Mouse (Mus musculus) small intestine, adult 2 months (tissue): ENCODE data around the gene Srrd. TPM values are rescaled to one million over a fixed set of nuclear protein-coding genes. Genes with fewer than 3 reads are reported as not detected.

ENCODE experiments used
- H3K27ac ChIP-seq: fragments of 200-500 bp; 2 replicates; pipeline ENCODE4 v1.5.1; 2012; ENCODE audit warnings: low read depth, low read length, control low read depth, inconsistent platforms; ENCODE audit not compliant: insufficient read depth
- H3K27me3 ChIP-seq: fragments of 200-500 bp; 2 replicates; pipeline ENCODE4 v1.6.1; 2012; ENCODE audit warnings: mild to moderate bottlenecking, moderate library complexity, low read length, inconsistent platforms; ENCODE audit not compliant: control insufficient read depth, insufficient read depth
- H3K36me3 ChIP-seq: fragments of 200-500 bp; 2 replicates; pipeline ENCODE4 v1.6.1; 2012; ENCODE audit warnings: mild to moderate bottlenecking, low read length, control low read depth, inconsistent platforms; ENCODE audit not compliant: control insufficient read depth, insufficient read depth
- H3K4me1 ChIP-seq: fragments of 200-500 bp; 2 replicates; pipeline ENCODE4 v1.6.1; 2012; ENCODE audit warnings: low read length, inconsistent platforms, mixed read lengths; ENCODE audit not compliant: control insufficient read depth, insufficient read depth, insufficient read length
- H3K4me3 ChIP-seq: fragments of 200-500 bp; 2 replicates; pipeline ENCODE4 v1.5.1; 2012; ENCODE audit warnings: low read depth, mild to moderate bottlenecking, control low read depth, inconsistent platforms, low read length, moderate library complexity
- CTCF ChIP-seq: fragments of 200-500 bp; IDR thresholded peaks from 2 replicates; pipeline ENCODE4 v1.5.1; 2012; ENCODE audit warnings: low read depth, mild to moderate bottlenecking, control low read depth, inconsistent platforms, low read length, moderate library complexity, mixed read lengths; ENCODE audit not compliant: insufficient replicate concordance, insufficient read length; ENCODE audit errors: extremely low read depth
- POLR2A ChIP-seq: fragments of 200-500 bp; IDR thresholded peaks from 2 replicates; pipeline ENCODE4 v1.6.1; 2012; ENCODE audit warnings: low read depth, mild to moderate bottlenecking, control low read depth, inconsistent platforms, low read length, moderate library complexity
- WGBS: fragments of 180-500 bp; shearing (Covaris S2); methylation state at CpG from one replicate; pipeline ENCODE4 v1.1.7; 2018; 5-methylcytosine and 5-hydroxymethylcytosine counted together
- polyA plus RNA-seq: library from polyadenylated mRNA; depleted of rRNA; stranded (reverse); fragments of >200 nt; gene quantifications from 2 replicates; pipeline ENCODE4 v1.2.3, GENCODE M21; 2012; rRNA removed

Gene Srrd
- polyA plus RNA-seq = 20.5 and 34.1 TPM in 2 replicates

GRCm38 (mm10) chr5:112342463-112343204 lies at the start of gene Srrd, which contains the start of gene Hps4:
Gene Srrd, minus strand, starts transcription at chr5:112343040.
Gene Hps4, plus strand, starts transcription at chr5:112343083.
- Histone ChIP-seq H3K27ac (peak within 1 kb of the TSS; percentile 73), H3K4me1 (peaks cover 23% of the 10 kb centered on the region; the same call in 1 of the 2 replicates), H3K27me3 (no peaks in the 10 kb centered on the region), H3K4me3 (peak within 1 kb of the TSS; percentile 97), H3K36me3 (peaks cover 20% of the 10 kb centered on the region)
- 1% methylated on average over 64 of the region's 64 CpGs for WGBS
- TF ChIP-seq CTCF = no peak
- 0 out of 2 replicates have a peak, but pooled peaks have one; percentile 46 for TF ChIP-seq POLR2A

- WGBS = 60% methylated on average over 27 of the region's 27 CpGs
These were observed 49.0 kb upstream of the Srrd start for GRCm38 (mm10) chr5:112391676-112392323.

GRCm38 (mm10) chr5:112391002-112391401 lies 48.2 kb upstream of the Srrd start:
- Histone ChIP-seq H3K4me3 (no peak overlapping the region), H3K36me3 (no peaks in the 10 kb centered on the region), H3K27ac (no peak overlapping the region), H3K4me1 (no peaks in the 10 kb centered on the region), H3K27me3 (peaks cover 28% of the 10 kb centered on the region)
- no peak for TF ChIP-seq POLR2A
- TF ChIP-seq CTCF = no peak
- 41% methylated on average over 16 of the region's 16 CpGs for WGBS

More at GRCm38 (mm10) chr5:112391676-112392323, 49.0 kb upstream of the Srrd start:
- Histone ChIP-seq H3K27ac (no peak overlapping the region), H3K4me3 (no peak overlapping the region), H3K36me3 (no peaks in the 10 kb centered on the region), H3K4me1 (no peaks in the 10 kb centered on the region), H3K27me3 (peaks cover 28% of the 10 kb centered on the region)
- no peak for TF ChIP-seq CTCF
- no peak for TF ChIP-seq POLR2A

GRCm38 (mm10) chr5:112389352-112389751 lies 46.5 kb upstream of the Srrd start:
- no peaks in the 10 kb centered on the region; the same call in 1 of the 2 replicates for H3K4me1 ChIP-seq
- H3K36me3 ChIP-seq = no peaks in the 10 kb centered on the region
- H3K27ac ChIP-seq = no peak overlapping the region
- H3K27me3 ChIP-seq = peaks cover 15% of the 10 kb centered on the region; the same call in 1 of the 2 replicates
- no peak overlapping the region for H3K4me3 ChIP-seq
- WGBS = 78% methylated on average over 9 of the region's 9 CpGs
- no peak for TF ChIP-seq CTCF
- TF ChIP-seq POLR2A = no peak

- WGBS = 46% methylated on average over 2 of the region's 2 CpGs
These were observed 43.1 kb upstream of the Srrd start for GRCm38 (mm10) chr5:112385973-112386372.

GRCm38 (mm10) chr5:112384805-112385472 lies 42.1 kb upstream of the Srrd start:
- no peaks in the 10 kb centered on the region for H3K27me3 ChIP-seq
- TF ChIP-seq POLR2A (no peak), CTCF (no peak)
- no peak overlapping the region for H3K4me3 ChIP-seq
- peaks cover 5% of the 10 kb centered on the region for H3K4me1 ChIP-seq
- WGBS = 76% methylated on average over 13 of the region's 13 CpGs
- H3K36me3 ChIP-seq = no peaks in the 10 kb centered on the region
- H3K27ac ChIP-seq = no peak overlapping the region

More at GRCm38 (mm10) chr5:112385973-112386372, 43.1 kb upstream of the Srrd start:
- H3K27me3 ChIP-seq = no peaks in the 10 kb centered on the region
- TF ChIP-seq POLR2A = no peak
- no peak for TF ChIP-seq CTCF
- no peak overlapping the region for H3K4me3 ChIP-seq
- H3K27ac ChIP-seq = no peak overlapping the region
- no peaks in the 10 kb centered on the region for H3K36me3 ChIP-seq
- peaks cover 5% of the 10 kb centered on the region for H3K4me1 ChIP-seq
